Mouse (Mus musculus): ENCODE data around the gene Gm20388.

- no peak for TF ChIP-seq POLR2A (IDR thresholded peaks at IDR 0.05; ENCODE audit: borderline replicate concordance, extremely low read depth, insufficient read depth, insufficient read length, poor library complexity, severe bottlenecking)
- no peak for TF ChIP-seq CTCF (IDR thresholded peaks at IDR 0.05; ENCODE audit: borderline replicate concordance, extremely low read depth, insufficient read depth, insufficient read length)
These were observed 605.0 kb downstream of the Gm20388 start for GRCm38 (mm10) chr8:120515650-120516049.

All from brain, embryonic 14.5 days (tissue).